Mouse (Mus musculus) C2C12 (cell line): ENCODE measurements around the gene Ropn1l.

Source experiments
- CEBPB ChIP-seq: IDR thresholded peaks from one replicate; pipeline ENCODE4 v1.6.1; 2011; ENCODE audit warnings: low read depth, mild to moderate bottlenecking, control low read depth, moderate library complexity
- CTCF ChIP-seq: IDR thresholded peaks from one replicate; pipeline ENCODE4 v1.5.1; 2011; ENCODE audit not compliant: control insufficient read depth, insufficient read depth, insufficient read length
- MAX ChIP-seq: IDR thresholded peaks from one replicate; pipeline ENCODE4 v1.6.1; 2011; ENCODE audit warnings: mild to moderate bottlenecking, control low read depth
- MYOD1 ChIP-seq: IDR thresholded peaks from one replicate; pipeline ENCODE4 v1.6.1; 2011; ENCODE audit warnings: low read depth; ENCODE audit not compliant: control insufficient read depth, insufficient read length

GRCm38 (mm10) chr15:31469497-31469896 is 16.0 kb upstream of the Ropn1l start:
- no peak for TF ChIP-seq CTCF
- no peak for TF ChIP-seq CEBPB
- no peak for TF ChIP-seq MAX
- no peak for TF ChIP-seq MYOD1
